Mouse (Mus musculus) cerebellum, adult 2 months (tissue): ENCODE measurements around the gene Rras2. TPM values are rescaled to one million over a fixed set of nuclear protein-coding genes. Genes with fewer than 3 reads are reported as not detected.
A peak's percentile ranks its signal among the peaks of the same experiment; 100 is the strongest.

Experiments
- DNase-seq, 2 experiments: peaks; one replicate each; pipeline ENCODE4 v3.0.0; 2021
- H3K27ac ChIP-seq: fragments of 200-500 bp; 2 replicates; pipeline ENCODE4 v1.5.1; 2012; ENCODE audit warnings: low read length, control low read depth, inconsistent platforms; ENCODE audit not compliant: insufficient read depth
- H3K27me3 ChIP-seq: fragments of 200-500 bp; 2 replicates; pipeline ENCODE4 v1.6.1; 2012; ENCODE audit warnings: inconsistent platforms, mild to moderate bottlenecking, low read length, moderate library complexity; ENCODE audit not compliant: control insufficient read depth, insufficient read depth
- H3K4me1 ChIP-seq: fragments of 200-500 bp; 2 replicates; pipeline ENCODE4 v1.6.1; 2011; ENCODE audit warnings: low read length; ENCODE audit not compliant: control insufficient read depth, insufficient read depth
- H3K4me3 ChIP-seq: fragments of 200-500 bp; replicated peaks from 2 replicates; pipeline ENCODE3; 2011; ENCODE audit warnings: mild to moderate bottlenecking, low read depth, low read length, control low read depth; ENCODE audit not compliant: insufficient read depth
- CTCF ChIP-seq: fragments of 200-500 bp; IDR thresholded peaks from 2 replicates; pipeline ENCODE4 v1.5.1; 2011; ENCODE audit warnings: low read depth, mild to moderate bottlenecking, control low read depth, low read length, moderate library complexity, borderline replicate concordance; ENCODE audit not compliant: insufficient read depth
- POLR2A ChIP-seq: fragments of 200-500 bp; IDR thresholded peaks from 2 replicates; pipeline ENCODE4 v1.6.1; 2011; ENCODE audit warnings: low read length, control low read depth, borderline replicate concordance; ENCODE audit not compliant: insufficient read depth
- WGBS: fragments of 180-500 bp; shearing (Covaris S2); methylation state at CpG from one replicate; pipeline ENCODE4 v1.1.7; 2018; 5-methylcytosine and 5-hydroxymethylcytosine counted together
- polyA plus RNA-seq: library from polyadenylated mRNA; depleted of rRNA; stranded (reverse); fragments of >200 nt; gene quantifications from 2 replicates; pipeline ENCODE4 v1.2.3, GENCODE M21; 2012

Gene Rras2
- polyA plus RNA-seq, 1 experiment: 7.3 TPM

DNA sequence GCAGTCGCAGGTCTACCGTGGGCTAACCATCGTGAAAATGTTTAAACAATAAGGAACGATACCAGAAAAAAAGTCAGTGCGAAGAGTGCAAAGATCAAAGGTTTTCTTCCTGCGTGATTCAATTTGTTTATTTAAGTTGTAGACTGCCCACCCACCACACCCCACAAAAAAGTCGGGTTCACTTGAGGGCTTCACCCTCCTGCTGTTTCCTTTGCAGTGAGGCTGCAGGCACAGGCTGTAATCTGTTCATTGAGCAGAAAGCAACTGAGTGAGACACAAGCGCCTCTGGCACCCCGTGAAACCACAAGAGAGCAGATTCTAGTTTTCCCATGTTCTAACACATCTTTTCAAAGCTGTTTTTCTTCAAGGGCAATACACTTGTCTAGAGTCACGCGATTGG lies 29.6 kb downstream of the Rras2 start:
- Histone ChIP-seq H3K27ac (no peak overlapping the region), H3K27me3 (no peaks in the 10 kb centered on the region), H3K4me1 (no peaks in the 10 kb centered on the region; the same call in 1 of the 2 replicates), H3K4me3 (no peak overlapping the region)
- WGBS: 48% methylated on average over 11 of the region's 11 CpGs
- no peak for DNase-seq
- TF ChIP-seq POLR2A: no peak
- TF ChIP-seq CTCF: no peak

DNA sequence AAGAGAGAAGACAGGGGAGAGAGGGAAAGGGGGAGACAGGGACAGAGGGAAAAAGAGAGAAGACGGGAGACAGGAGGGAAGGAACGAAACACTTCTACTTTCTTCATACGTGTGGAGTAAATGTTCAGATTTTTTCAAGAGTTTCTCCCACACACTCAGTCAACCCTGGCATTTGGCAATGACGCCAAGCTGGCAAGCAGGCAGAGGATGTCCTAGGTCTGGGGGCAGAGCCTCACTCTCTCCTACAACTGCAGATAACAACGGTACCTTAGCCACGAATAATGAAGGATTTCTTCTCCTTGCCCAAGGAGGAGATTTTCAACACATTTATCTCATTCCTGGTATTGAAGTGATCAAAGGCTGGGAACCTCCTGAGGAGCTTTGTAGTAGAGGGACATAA lies 30.2 kb downstream of the Rras2 start:
- TF ChIP-seq POLR2A: no peak
- no peak for TF ChIP-seq CTCF
- Histone ChIP-seq H3K27me3 (no peaks in the 10 kb centered on the region), H3K27ac (no peak overlapping the region), H3K4me3 (no peak overlapping the region), H3K4me1 (no peaks in the 10 kb centered on the region; the same call in 1 of the 2 replicates)
- peak in 1 of 2 experiments; percentile 25 for DNase-seq
- WGBS: 31% methylated on average over 6 of the region's 6 CpGs

DNA sequence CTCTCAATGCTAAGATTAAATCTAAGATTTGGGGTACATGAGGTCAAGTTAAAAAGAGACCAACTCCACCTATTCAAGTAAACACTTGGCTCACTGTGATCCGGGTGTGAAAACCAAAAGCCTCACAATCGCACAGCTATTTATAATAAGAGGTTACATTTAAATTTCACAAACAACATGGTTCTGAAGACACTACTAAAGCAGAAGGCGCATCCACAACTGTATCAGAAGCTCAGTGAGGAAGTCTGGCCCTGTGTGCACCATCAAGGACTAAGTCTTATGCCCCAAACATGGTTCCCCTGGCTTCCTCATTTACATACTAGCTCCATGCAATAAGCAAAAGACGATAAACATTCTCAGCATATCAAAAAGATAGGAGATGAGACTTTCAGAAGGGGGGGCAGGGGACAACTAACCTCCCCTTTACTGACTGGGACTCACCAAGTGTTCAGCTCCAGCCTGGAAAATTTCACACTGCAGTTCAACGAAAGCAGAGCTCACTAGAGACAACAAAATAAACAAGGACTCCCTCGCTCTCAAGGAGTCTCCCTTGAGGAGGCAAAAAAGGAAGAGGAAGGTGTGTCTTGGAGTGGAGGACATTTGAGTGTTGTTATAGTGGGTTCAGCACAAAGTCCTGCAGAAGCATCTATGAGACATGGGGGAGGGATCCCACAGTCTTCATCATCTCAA lies 31.4 kb downstream of the Rras2 start:
- DNase-seq: no peak
- Histone ChIP-seq H3K27ac (no peak overlapping the region), H3K4me1 (no peaks in the 10 kb centered on the region; the same call in 1 of the 2 replicates), H3K4me3 (no peak overlapping the region), H3K27me3 (no peaks in the 10 kb centered on the region)
- WGBS: 87% methylated on average over 6 of the region's 6 CpGs
- TF ChIP-seq POLR2A (no peak), CTCF (no peak)

DNA sequence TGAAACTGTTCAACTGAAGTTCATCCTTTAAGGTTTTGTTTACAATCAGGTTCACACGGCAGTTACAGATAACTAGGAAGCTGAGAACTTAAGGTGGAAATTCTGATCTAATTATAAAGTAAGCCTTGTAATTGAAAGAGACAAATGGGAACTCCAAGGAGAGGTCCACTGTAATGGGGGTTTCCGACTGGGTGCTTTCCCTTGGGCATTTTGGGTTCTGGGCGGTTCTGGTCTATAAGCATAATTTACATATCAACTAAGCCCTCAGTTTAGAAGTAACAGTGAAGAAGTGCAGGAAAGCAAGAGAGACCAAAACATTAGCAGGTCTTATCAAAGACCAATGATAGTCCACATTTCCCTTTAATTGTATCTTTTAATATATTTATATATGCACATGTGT lies 33.8 kb downstream of the Rras2 start:
- DNase-seq: no peak
- no peak overlapping the region for H3K27ac ChIP-seq
- no peaks in the 10 kb centered on the region; the same call in 1 of the 2 replicates for H3K4me1 ChIP-seq
- no peaks in the 10 kb centered on the region for H3K27me3 ChIP-seq
- no peak for TF ChIP-seq CTCF
- no peak for TF ChIP-seq POLR2A
- no peak overlapping the region for H3K4me3 ChIP-seq
- 95% methylated on average over 3 of the region's 3 CpGs for WGBS

DNA sequence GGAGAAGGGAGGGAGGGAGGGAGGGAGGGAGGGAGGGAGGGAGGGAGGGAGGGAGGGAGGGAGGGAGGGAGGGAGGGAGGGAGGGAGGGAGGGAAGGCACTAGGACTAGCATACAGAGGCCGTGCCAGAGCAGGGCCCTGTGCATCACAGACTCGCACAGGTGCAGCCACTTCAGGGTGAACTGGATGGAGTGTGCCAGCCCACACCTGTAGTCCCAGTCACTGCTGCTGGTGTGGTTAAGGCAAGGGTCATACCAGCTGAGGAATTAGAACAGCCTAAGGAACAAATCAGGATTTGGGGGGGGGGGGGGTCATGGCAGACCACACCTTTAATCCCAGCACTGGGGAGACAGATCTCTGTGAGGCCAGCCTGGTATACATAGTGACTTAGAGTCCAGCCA lies 34.5 kb downstream of the Rras2 start:
- TF ChIP-seq CTCF (no peak), POLR2A (no peak)
- WGBS: 93% methylated on average over 2 of the region's 2 CpGs
- DNase-seq: no peak
- no peaks in the 10 kb centered on the region for H3K27me3 ChIP-seq
- no peak overlapping the region for H3K4me3 ChIP-seq
- no peak overlapping the region for H3K27ac ChIP-seq
- no peaks in the 10 kb centered on the region; the same call in 1 of the 2 replicates for H3K4me1 ChIP-seq

DNA sequence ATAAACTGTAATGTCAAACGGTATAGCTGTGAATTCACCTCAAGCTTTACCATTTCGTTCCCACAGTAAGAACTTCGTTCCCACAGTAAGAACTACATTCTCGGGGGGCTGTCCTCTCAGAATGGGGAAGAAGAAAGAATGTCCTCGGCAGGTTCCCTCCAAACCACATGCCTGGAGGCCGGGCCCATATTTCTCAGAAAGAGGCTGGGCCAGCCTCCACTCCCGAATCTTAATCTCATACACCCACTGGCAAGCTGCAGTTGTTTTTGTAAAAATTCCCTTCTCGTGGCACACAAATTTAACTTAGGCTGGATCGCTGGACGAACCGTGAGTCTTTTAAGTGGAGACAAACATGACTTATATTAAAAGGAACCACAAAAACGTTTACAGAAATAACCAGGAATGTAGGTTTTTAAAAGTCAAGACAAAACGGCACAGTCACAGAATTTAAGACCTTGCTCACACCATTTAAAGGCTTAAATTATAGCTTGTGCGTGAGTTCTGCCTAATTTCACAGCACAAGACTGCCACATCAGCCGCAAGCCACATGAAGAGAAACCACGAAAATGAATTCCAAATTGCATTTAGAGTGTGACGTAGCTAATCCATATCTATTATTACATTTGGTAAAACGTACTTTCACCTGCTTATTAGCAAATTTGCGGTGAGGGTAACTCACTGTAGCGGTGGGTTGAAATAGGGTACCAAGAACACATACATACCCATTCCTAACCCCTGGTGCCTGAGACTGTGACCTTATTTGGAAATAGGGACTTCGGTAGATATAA lies 35.8 kb downstream of the Rras2 start:
- DNase-seq: no peak
- WGBS: 93% methylated on average over 21 of the region's 21 CpGs
- Histone ChIP-seq H3K4me3 (no peak overlapping the region), H3K4me1 (no peaks in the 10 kb centered on the region; the same call in 1 of the 2 replicates), H3K27me3 (no peaks in the 10 kb centered on the region), H3K27ac (no peak overlapping the region)
- TF ChIP-seq POLR2A: no peak
- TF ChIP-seq CTCF: no peak

DNA sequence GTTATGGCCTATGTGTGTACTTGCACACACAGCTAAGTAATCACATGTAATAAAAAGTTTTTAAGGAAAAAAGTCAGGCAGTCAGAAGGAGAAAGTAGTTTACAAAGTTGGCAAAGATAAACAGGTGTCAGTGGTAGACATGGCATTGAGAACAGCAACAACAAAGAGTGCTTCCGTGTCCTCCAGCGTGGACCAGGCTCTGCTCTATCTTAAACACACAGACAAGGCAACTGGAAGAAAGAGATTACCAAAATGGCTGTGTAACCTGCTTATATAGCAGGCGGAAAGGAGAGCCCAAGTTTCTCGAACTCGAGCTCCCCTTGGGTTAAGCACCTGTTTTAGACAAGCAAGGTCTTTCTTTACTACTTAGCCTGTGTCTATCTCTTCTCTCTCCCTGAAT lies 37.3 kb downstream of the Rras2 start:
- H3K4me1 ChIP-seq: no peaks in the 10 kb centered on the region
- WGBS: 97% methylated on average over 5 of the region's 5 CpGs
- no peak overlapping the region for H3K4me3 ChIP-seq
- no peak for DNase-seq
- no peak overlapping the region for H3K27ac ChIP-seq
- TF ChIP-seq POLR2A: no peak
- no peak for TF ChIP-seq CTCF
- no peaks in the 10 kb centered on the region for H3K27me3 ChIP-seq

DNA sequence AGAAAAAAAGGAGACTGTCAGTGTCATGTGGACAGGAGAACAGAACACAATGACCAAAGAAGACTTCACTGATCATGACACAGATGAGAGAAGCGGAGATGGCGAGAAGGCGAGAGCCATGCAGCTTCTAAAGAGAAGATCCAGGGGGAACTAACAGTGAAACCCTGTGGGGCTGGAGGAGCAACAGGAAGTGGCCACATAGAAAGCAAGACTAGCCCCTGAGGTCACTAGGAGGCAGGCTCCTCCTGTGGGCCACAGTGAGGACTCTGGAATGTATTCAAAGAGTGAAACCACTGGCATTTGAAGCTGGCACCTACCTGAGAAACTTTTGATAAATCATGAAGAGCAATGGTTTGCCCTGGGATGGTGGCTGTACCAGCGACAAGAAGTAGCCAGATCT lies 38.2 kb downstream of the Rras2 start:
- Histone ChIP-seq H3K27ac (no peak overlapping the region), H3K27me3 (no peaks in the 10 kb centered on the region), H3K4me3 (no peak overlapping the region), H3K4me1 (no peaks in the 10 kb centered on the region)
- no peak for DNase-seq
- whole genome bisulfite sequencing: 95% methylated on average over 4 of the region's 4 CpGs
- no peak for TF ChIP-seq CTCF
- TF ChIP-seq POLR2A: no peak
